Mouse (Mus musculus) CD4-positive, CD25-positive, alpha-beta regulatory T cell (primary cell): ENCODE results near the gene Gm45623. TPM values are rescaled to one million over a fixed set of nuclear protein-coding genes. Genes with fewer than 3 reads are reported as not detected.

Experiments
- polyA plus RNA-seq: library from polyadenylated mRNA; unstranded; fragments of 100-300 nt; shearing (Covaris generic); gene quantifications from one replicate; pipeline ENCODE4 v1.2.1, GENCODE M21; 2017

Gene Gm45623
- not detected for polyA plus RNA-seq

DNA sequence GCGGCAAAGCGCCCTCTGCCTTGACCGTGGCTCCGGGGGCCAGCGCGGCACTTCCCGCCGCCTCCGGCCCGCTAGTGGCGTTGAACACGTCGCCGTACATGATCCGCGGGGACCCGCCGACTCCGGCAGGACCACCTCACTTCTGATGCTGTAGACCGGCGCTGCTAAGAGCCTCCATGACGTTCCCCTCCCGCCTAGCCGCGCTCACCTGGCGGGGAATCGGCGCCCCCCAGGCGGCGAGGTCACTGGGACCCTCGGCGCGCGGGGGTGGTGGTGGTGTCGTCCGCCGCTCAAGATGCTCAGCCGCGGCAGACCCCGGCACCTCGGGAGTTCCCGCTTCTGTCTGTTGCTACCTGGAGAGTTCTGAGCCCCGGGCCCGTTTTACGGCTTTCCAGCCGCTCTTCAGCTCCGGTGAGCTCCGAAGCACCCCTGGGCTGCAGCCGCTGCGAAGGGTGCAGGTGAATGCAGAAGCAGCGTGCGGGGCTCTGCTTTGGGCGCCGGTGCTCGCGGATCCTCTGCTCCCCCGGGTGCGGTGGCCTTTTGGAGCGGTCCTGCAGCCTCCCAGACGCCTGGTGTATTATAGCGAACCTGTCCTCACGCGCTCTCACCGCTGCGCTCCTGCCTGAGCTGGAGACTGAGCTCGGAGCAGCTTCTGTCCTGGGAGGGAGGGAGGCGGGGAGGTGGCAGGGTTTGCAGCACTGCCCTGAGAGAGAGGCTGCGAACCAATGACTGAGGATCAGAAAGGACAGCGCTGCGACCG, at the start of gene Gm45623:
TSS of gene Gm45623 (minus strand) at position 636 of the 760 bp plus-strand sequence.

DNA sequence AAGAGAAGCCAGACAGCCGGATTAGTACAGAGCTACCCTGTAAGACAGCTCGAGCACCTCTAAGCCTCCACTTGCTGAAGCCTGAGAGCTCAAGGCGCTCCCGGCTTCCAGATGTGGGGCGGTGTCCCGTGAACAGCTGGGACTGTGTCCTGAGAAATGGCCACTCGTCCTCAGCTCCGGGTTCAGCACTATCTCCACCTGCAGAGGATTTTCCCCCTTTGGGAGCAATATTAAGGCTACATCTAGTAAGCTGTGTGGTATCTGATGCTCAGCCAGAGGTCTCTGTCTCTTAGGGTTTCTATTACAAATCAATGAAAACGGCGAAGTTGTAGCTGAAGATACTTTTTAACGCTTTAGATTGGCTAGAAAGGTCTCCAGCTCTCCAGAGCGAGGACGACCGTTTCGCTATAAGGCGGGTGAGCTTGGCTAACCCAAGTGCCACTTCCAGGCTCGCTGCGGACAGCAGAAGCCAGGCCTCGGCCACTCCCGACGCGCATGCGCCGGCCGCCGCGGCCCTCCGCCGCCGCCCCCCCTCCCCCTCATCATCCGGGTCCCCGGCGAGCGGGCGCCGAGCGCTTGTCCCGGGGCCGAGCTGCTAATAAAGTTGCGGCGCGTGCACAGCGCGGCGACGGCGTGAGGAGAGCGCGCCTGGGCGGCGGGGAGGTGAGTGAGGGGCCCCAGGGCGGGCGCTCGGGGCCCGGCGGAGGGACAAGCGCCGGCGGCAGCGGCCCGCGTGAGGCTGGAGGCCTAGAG, 51.0 kb downstream of the Gm45623 start, which contains the start of gene Smad5:
TSS of gene Smad5 (plus strand) at position 542 of the 753 bp plus-strand sequence.

Other genes with a start within 250 kb of the Gm45623 start
- 1.3 TPM for gene Fbxl21, start 231.4 kb downstream of the Gm45623 start, polyA plus RNA-seq
- gene Lect2, start 205.3 kb downstream of the Gm45623 start, polyA plus RNA-seq: not detected
- gene Tgfbi, start 144.3 kb downstream of the Gm45623 start, polyA plus RNA-seq: 0.93 TPM
- gene Smad5, start 50.8 kb downstream of the Gm45623 start, polyA plus RNA-seq: 15.5 TPM
- not detected for gene Trpc7, start 142.2 kb upstream of the Gm45623 start, polyA plus RNA-seq